Mouse (Mus musculus) left cerebral cortex, postnatal 25 days (tissue): ENCODE measurements around the gene Gm49405. TPM values are rescaled to one million over a fixed set of nuclear protein-coding genes. Genes with fewer than 3 reads are reported as not detected.

Source experiments
- DNase-seq, 2 experiments: peaks; one replicate each; pipeline ENCODE4 v3.0.0; 2022; ENCODE audit warnings: low spot score in 2 of 2, mixed read lengths in 1 of 2
- intact Hi-C: fragments of 180-260 bp; cut with DNase I; formaldehyde crosslinking; loops from one replicate; pipeline ENCODE4 v1.15.1; 2025
- total RNA-seq, 2 experiments: library from RNA; stranded (reverse); gene quantifications; 2 replicates each; pipeline ENCODE4 v1.2.3; 2021

Gene Gm49405
- total RNA-seq, 2 experiments from 2014 or later: 1.1 to 1.6 TPM

DNA sequence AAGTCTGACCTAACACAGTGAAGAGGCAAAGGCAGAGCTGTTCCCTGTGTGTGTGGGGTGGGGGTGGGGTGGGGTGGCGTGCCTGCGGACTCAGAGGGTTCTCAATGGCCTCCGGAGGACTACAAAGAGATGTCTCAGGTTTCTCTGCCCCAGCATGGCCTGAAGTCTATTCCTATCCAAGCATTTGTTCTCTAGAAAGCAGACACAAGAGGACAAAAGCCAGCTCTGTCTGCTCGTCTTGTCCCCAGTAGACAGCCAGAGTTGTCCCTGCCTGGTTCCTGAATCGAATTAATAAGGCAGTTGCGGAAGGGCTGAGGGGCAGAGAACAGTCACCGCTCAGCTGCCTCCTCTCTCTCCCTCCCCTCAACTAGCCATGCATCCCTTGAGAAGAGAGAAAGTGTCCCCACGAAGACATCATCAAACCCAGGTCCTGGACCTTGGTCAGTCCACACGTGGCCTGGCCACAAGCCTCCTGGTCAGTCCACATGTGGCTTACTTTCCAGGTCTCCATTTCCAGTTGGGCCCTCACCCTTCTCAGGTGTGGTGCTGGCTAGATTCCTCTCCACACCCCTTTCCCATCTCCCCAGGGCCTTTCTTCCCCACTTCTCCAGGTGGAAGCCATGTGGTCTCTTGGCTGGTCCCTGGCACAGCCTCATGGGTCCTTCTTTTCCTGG, 16.8 kb upstream of the Gm49405 start:
- DNase-seq: no peak
- intact Hi-C loops: no loop called here

DNA sequence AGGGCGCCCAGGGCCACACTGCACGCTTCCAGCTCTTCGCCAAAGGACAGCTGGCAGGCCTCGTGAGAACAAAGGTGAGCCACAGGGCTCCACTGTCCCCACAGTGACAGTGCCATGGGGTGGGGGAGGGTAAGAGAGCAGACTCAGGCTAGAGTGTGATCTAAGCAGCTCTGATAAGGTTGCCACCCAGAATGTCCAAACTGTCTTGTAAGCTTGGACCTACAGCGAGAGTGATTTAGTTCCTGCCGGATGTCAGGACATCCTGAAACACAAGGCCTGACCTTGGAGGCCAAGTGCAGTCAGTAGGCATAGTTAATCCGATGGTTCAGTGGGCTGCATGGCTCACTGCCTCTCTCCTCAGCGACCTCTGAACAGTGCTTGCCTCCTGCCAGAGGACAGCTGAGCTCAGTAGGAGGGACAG, 15.2 kb upstream of the Gm49405 start:
- no peak for DNase-seq
- intact Hi-C loops: no loop called here

DNA sequence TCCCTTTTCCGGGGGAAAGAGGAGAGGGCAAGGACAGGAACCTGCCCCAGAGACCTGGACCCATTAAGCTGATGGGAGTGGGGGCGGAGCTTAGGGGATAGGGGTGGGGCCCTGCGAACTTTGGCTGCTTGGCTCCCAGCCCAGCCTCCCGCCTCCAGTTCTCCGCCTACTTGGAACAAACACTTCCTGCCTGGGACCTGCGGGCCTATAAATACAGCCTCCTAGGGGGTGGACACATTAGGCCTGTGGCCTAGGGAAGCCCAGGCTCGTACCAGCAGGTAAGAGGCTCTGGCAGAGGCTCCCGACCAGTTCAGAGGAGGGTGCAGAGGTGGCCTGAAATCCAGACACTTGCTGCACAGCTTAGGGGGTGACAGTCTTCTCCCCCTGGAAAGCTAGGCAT, 14.1 kb upstream of the Gm49405 start, which contains the start of gene Acy3:
Acy3 (plus strand) TSS at position 237 of the 400 bp plus-strand sequence.
- intact Hi-C loops: no loop called here

DNA sequence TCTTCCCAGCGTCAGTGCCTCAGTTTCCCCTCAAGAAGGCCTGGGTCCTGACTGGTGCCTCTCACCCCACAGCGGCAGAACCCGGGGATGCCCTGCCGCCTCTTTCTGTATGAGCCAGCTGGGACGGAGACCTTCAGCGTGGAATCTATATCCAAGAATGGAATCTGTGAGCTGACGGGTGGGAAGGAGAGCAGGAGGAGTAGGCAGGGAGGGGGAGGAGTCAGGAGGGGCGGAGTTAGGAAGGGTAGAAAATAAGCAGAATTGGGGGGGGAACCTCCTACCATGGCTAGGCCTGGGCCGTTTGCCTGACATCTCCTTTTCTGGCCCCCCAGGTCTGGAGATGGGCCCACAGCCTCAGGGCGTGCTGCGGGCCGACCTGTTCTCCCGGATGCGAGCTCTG, 12.4 kb upstream of the Gm49405 start:
- no peak for DNase-seq
- intact Hi-C loops: no loop called here

More for the DNA sequence above, 14.1 kb upstream of the Gm49405 start, which contains the start of gene Acy3:
- peak; percentile 45 to 61 for DNase-seq

DNA sequence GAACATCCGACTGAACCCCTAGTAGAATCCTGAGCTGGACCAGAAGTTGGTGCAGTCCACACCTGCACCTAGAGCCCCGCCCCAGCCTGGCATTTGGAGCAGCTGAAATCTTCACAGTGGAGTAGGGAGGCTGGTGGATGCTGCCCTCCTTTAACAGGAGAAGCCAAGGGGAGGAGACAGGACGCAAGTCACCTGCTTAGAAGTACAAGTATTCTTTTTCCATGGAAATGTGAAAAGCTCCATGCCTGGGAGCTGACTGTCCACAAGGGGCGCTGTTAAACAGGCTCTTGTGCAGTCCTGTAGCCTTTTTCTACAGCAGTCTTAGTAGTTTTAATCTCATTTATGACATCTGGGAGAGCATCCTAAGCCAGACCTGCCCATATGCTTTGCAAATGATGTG, 11.7 kb upstream of the Gm49405 start:
- DNase-seq: no peak
- intact Hi-C loops: no loop called here

DNA sequence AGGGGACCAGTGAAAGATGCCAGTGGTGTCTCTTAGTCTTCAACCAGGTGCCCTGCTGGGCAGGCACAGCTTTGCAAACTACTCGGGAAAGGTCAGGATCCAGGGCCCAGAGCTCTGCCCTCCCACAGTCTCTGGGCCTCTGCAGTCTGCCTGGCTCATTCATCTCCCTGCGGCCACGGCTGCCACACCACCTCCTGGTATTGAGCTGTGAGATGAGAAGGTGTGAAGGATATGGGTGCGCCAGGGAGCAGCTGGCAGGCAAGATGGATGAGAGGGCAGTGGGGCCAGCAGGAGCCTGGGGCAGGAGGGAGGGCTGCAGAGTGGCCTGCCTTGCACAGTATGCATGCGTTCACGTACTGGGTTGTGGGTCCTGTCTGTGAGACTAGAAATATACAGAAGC, 9.6 kb upstream of the Gm49405 start:
- DNase-seq: no peak
- intact Hi-C loops: no loop called here

DNA sequence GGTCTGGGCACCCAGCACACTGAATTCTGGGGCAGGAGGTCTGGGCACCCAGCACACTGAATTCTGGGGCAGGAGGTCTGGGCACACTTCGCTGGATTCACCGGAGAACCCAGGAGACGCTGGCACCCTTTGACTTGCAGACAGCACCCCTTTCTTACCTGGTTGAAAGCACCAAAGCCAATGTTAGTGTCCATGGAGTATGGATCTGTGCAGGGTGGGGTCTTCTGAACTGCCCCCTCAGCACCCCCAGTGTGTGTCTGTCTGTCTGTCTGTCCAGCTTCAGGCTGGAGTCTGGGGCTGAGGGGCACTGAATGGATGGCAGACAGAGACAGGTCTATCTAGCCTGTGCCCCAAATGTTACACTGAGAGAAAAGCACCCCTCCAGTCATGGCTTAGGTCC, 8.9 kb upstream of the Gm49405 start:
- intact Hi-C loops: no loop called here

DNA sequence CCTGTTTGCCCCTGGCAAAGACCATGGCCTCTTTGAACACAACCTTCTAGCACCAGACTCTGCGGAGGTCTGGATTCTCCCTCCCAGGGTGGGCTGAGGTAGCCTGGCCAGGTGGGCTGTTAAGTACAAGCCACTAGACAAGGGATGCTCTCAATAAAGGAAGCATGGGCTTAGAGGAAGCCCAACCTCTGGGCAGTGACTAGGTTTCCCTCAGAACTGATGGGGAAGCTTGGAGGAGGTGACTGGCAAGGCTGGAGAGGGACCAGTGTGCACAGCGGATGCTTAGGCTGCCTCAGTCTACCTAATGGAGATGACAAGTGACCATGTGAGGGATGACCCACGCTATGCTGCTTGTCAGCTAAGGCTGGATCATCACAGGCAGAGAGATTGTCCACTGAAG, 8.5 kb upstream of the Gm49405 start:
- no peak for DNase-seq
- intact Hi-C loops: no loop called here

More for the DNA sequence above, 8.9 kb upstream of the Gm49405 start:
- DNase-seq: no peak

DNA sequence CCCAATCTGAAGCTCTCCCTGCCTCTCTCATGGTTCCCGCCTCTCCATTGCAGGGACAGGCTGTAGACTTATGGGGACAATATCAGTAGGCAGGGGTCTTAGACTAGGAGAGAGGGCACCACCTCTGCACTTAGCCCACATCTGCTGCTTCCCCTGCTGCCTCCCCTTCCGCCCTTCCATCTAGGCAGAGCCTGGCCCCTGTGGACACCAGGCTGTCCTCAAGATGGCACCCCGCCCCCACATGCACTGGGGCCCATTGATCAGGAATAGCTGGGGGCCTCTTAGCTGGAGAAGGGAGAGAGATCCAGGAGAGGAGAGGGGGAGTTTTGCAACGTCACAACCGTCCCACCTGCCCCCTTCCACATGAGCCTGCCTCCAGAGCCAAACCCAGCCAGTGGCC, 8.0 kb upstream of the Gm49405 start, which contains the start of gene Tbx10:
Tbx10 (plus strand) TSS at position 337 of the 400 bp plus-strand sequence.
- DNase-seq: no peak
- intact Hi-C loops: no loop called here

DNA sequence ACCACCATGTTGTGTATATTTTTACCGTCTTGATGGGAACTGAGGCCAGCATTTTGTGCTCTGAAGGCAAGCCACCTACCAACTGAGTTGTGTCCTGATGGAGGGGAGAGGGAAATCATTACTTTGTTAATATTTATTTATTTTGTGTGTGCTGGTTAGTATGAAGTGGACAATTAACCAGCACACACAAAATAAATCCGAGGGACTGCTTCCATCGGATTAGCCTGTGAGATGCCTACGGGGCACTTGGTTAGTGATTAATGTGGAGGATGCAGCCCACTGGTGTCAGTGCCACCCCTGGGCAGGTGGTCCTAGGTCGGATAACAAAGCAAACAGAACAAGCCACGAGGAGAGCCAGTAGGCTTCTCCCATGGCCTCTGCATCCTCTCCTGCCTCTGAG, 5.5 kb upstream of the Gm49405 start:
- intact Hi-C loops: no loop called here
- DNase-seq: no peak

DNA sequence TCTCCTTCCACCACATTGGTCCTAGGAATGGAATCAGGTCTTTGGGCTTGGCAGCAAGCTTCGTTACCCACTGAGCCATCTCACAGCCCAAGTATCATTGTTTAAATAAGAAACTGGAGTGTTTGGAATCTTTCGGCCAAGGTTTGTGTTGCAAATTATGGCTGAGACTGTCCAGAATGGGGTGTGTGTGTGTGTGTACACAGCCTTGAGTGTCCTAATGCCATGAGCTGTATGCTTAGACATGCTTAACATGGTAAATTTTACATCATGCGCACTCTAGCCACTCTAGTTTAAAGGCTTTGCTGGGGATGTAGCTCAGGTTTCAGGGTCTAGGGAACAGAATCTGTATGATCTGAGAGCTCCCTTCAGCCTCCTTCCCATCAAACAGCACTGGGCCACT, 4.9 kb upstream of the Gm49405 start:
- DNase-seq: no peak
- intact Hi-C loops: no loop called here

DNA sequence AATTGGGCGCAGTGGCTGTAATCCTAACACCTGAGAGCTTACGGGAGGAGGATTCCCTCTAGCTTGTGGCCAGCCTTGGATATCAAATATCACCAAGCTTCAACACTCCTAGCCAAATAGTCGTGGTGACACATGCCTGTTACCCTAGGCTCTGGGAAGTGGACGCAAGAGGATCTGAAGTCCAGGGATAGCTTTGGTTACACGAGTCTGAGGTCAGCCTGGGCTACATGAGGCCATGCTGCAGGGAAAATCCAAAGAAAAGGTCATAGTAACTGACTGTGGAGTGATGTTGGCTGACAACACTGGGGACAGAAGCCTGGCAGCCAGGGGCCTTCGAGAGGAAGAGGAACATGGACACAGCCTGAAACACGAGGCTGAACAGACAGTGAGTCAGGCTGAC, 4.3 kb upstream of the Gm49405 start:
- intact Hi-C loops: no loop called here
- DNase-seq: no peak

DNA sequence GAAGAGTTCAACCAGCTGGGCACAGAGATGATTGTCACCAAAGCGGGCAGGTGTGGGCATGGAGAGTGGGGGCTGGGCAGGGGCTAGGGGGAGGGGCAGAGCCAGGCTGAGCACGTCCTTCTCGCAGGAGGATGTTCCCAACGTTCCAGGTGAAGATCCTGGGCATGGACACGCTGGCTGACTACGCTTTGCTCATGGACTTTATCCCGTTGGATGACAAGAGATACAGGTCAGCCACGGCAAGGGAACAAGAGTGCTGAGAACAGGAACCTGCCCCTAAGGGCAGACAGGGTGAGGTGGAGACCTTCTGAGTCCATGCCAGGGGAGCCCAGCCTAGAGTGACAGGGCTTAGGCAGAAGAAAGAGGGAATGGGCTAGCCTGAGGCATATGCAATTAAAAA, 3.7 kb upstream of the Gm49405 start:
- intact Hi-C loops: no loop called here
- no peak for DNase-seq

DNA sequence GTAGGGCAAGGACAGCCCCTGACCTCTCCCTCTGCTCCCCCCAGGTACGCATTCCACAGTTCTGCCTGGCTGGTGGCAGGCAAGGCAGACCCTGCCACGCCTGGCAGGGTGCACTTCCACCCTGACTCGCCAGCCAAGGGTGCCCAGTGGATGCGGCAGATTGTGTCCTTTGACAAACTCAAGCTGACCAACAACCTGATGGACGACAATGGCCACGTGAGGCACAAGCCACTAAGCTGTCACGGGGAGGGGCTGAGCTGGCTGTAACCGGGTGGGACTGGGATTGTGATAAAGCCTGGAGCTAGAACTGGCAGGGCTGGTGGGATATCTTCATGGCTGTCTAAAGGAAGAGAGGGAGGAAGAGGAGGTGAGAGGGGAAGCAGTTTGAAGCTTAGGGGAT, 3.2 kb upstream of the Gm49405 start:
- DNase-seq: no peak
- intact Hi-C loops: no loop called here

DNA sequence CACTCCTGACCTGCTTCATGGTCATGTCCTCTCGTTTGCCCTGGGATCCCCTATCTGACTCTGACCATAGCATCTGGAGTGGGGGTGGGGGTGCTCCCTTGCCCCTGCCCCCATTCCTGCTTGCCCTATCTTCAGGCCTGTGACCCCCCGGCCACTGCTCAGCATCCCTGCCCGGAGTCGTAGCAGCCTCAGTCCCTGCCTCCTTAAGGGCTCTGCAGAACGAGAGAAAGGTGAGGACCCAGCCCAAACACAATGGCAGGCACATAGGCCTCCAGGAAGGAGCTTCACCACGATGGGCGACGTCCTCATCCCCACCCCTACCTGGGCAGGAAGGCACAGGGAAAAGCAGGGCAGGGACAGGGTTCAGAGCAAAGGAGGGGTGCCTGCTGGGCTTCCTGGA, 2.1 kb upstream of the Gm49405 start:
- intact Hi-C loops: no loop called here
- no peak for DNase-seq

DNA sequence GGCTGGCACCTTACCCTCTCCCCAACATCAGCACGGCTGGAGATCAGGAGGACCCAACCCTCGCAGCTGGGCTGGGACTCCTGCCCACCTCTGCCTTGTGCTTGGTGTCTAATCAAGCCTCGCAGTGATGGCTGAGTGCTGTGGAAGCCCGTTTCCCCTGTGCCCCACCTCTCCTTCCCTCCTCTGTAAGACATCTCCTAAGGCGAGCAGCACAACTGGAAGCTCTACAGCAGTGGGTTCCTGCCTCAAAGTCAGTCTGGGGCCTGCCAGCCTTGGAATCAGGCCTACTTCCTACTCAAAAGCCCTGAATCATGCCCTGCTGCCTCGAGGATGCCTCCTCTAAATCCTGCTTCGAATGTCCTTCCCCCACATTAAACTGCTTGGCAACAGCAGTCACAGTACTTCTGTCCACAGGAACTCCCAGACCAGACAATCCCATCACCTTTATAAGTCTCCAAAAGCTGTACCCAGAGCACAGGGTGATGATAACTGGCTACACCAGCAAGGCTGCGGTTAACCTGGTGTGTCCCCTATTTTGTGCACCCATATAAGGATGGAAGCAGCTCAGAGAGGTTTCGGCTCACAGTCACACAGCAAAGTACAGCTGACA, 1.2 kb upstream of the Gm49405 start:
- intact Hi-C loops: no loop called here
- DNase-seq: no peak

DNA sequence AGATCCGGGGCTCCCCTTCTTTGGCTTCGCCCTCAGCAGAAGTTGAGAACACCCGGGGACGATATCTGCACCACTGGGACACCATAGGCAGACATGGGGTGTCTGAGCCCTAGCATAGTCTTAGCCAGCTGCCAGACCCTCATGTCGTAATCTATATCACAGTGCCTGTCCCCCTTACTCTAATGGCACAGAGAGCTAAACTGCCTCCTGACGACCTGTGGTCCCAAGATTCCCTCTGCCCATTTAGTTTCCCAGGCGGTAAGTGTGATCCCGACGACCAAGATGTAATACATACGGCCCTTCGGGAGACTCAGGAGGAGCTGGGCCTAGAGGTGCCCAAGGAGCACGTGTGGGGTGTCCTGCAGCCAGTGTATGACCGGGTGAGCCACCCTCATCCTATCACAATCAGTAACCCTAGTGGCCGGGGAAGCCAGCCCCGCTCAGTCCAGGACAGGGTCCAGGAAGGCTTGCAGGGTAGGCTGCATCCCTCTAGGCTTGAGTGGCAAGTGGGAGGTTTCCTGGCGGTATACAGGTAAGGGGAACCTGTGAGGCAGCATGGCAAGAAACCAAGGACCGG, 611 bp downstream of the Gm49405 start:
- no peak for DNase-seq
- intact Hi-C loops: loop anchor here (1.0 kb wide), 1 partner anchor 11 kb away; the partner anchor contains the start of gene Ndufv1

DNA sequence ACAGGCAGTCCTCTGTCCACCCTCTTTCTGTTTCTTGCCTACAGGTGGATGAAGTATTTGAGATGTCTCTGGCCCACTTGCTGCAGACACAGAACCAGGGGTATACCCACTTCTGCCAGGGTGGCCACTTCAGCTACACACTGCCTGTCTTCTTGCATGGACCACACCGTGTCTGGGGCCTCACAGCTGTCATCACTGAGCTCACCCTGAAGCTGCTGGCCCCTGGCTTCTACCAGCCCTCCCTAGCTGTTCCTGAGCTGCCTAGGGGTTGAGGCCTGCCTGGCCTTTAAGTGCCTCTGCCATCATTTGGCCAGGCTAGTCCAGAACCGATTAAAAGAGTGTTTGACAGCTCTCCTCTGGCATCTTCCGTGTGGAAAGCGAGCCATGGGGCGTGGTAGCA, 1.3 kb downstream of the Gm49405 start:
- DNase-seq: no peak
- intact Hi-C loops: no loop called here

DNA sequence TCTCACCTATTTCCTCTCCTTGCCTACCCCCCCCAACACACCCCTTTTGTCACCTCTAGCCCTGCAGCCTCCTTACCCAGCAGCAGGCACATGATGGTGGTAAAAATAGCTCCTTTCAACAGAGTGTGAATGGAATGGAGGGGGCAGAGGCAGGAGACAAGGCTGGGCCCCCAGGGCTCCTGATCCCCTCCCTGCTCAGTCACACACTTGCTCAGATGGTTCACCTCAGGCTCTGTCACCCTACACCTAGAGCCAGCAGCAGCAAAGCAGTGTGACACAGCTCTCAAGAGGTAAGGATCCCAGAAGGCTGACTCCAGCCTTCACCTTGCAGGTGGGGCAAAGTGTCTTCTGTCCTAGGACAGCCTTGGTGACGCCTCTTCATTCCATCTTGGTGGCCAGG, 2.7 kb downstream of the Gm49405 start, which contains the start of gene Doc2g:
Doc2g (plus strand) TSS at position 202 of the 400 bp plus-strand sequence.
- no peak for DNase-seq
- intact Hi-C loops: no loop called here

DNA sequence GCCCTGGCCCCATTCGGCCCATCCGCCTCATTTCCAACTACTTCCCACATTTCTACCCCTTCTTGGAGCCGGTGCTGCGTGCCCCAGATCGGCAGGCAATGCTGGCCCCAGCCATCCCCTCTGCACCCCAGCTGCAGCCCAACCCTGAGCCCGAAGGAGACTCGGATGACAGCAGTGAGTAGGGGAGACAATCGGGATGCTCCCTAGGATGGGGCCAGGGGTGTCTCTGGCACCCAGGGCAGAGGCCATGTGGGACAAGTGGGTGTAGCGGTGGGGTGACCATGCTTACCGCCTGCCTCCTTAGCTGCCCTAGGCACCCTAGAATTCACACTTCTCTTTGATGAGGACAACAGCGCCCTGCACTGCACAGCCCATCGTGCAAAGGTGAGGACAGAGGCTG, 3.2 kb downstream of the Gm49405 start:
- DNase-seq: no peak
- intact Hi-C loops: no loop called here

DNA sequence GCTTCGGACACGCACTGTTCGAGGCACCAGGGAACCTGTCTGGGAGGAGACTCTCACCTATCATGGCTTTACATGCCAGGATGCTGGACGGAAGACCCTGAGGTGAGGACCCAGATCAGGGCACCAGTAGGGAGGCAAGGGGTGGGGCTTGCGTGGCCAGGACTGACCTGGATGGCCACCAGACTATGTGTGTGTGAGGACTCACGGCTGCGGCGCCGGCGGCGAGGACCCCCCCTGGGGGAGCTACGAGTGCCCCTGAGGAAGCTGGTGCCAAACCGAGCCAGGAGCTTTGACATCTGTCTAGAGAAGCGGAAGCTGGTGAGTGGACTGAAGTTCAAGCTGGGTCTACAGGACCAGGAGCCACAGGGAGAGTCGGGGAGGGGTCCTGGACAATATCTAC, 3.9 kb downstream of the Gm49405 start:
- intact Hi-C loops: no loop called here
- DNase-seq: no peak
